Mouse (Mus musculus) kidney, postnatal 10 days (tissue): ENCODE data around the gene Pisd.
A peak's percentile ranks its signal among the peaks of the same experiment; 100 is the strongest.
"Not testable (repeated sequence)": the region's sequence is repeated elsewhere in the genome, so short reads cannot be mapped to it uniquely, and the experiment has no call there.

Experiments
- DNase-seq: peaks from one replicate; pipeline ENCODE4 v3.0.0; 2021; ENCODE audit warnings: mixed read lengths

Pisd gene

GRCm38 (mm10) chr5:32785313-32785915, at the start of gene Pisd:
Gene Pisd (minus strand): TSS chr5:32785646.
- DNase-seq: peak; percentile 97

- no peak for DNase-seq
These were observed 49.1 kb upstream of the Pisd start for GRCm38 (mm10) chr5:32834497-32834896.

DNA sequence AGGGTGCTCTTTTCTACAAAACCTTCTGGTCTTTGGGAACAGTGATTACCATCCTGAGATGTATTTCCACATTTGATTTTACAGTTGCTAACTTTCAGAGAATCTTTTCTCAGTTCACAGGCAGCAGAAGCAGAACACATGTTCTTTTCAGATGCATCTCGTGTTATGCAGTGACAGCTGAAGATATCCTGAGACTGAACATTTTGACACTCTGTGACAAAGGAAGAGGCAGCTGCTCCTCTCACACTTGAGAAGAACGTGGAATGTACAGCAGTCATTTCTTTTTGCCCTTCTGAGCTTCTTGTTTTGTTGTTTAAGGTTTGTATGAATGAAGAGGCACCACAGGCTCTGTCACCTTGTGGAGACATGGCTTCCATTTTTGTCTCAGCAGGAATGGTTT, 44.6 kb upstream of the Pisd start:
- no peak for DNase-seq

DNA sequence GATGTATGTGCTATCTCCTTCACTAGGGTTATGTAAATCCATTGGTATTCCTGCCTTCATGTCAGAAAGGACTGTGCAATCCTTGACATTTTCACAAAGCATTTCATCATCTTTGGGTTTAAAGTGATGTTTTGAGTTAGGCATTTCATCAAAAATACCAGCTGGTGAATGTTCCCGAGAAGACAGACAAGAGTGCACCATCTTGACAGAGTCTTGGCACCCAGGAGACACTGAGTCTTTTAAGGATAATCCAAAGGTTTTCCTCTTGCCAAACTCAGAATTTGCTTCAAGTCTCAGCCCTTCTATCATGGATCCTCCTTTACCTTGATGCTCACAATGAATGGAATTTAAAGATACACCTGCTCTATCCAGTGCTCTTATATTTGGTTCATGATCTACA, 43.3 kb upstream of the Pisd start:
- DNase-seq: not testable (repeated sequence)

- DNase-seq: no peak
These were observed 41.6 kb upstream of the Pisd start, which contains the start of gene Gm20671 for GRCm38 (mm10) chr5:32827009-32827408. Gene Gm20671 (minus strand): TSS chr5:32827109.

DNA sequence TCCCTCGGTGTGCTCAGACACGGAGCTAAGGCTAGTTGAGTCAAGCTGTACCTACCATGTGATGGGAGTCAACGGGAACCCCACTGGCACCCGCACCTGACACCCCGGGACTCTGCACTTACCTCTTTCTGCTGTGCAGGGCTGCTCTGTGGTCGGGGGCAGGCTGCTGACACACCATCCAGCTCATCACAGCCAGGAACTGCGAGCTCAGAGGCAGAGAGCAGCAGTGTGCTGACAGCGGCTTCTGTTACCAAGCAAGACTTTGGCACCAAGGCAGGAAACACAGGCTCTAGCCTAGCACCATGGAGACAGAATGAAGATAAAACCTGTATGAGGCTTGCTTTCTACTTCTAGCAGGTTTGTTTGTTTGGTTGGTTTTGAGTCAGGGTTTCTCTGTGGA, 35.0 kb upstream of the Pisd start:
- DNase-seq: no peak

GRCm38 (mm10) chr5:32815396-32815795, 29.9 kb upstream of the Pisd start:
- DNase-seq: no peak

- not testable (repeated sequence) for DNase-seq
These were observed 1.0 kb upstream of the Pisd start for GRCm38 (mm10) chr5:32786454-32786853.

DNA sequence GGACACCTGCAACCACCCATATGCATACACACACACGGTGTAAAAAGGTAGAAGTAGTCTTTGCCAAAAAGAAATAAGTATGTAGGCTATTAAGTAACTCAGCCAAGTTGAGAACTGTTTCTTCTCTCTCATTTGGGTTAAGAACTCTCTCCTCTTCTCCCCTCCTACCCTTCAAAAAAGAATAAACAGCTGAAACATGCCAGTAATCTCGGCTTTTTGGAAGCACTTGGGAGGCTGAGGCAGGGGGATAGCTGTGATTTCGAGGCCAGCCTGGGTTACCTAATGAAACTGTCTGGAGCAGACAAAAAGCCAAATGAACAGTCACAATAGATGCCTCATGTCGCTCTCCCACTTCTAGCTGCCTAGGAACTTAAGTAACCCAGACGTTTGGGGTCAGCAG, 720 bp downstream of the Pisd start:
- no peak for DNase-seq

DNA sequence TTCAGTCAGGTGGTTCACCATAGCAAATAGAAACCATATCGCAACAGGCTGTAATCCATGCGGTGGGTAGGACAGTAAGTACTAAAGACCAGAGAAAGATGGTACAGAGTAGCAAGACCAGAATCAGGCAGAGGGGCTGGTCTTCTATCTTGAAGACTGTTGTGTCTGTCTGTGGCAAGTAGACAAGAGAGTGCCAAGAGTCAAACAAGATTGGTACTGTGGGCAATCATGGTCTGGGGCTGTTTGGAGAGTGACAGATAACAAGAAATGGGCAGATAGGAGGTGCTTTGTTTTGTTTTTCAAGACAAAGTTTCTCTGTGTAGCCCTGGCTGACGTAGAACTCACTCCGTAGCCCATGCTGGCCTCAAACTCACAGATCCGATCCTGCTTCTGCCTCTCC, 3.9 kb downstream of the Pisd start:
- DNase-seq: no peak

DNA sequence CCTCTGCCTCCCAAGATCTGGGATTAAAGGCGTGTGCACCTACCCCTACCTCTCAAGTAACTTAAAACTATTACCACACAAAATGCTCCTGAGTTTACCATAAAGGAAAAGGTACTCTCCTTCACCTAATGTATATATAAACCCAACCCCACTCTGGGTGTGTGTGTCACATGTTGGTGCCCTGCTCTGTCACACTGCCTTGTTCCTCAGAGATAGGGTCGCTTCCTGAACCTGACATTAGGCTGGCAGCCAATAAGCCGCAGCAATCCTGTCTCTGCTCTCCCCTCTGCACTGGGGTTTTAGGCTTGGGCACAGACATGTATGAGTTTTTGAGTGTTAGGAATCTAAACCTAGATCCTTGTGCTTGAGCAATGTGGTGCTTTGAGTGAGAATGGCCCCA, 7.3 kb downstream of the Pisd start:
- no peak for DNase-seq

- DNase-seq: no peak
These were observed 13.1 kb downstream of the Pisd start for GRCm38 (mm10) chr5:32772361-32772760.

- DNase-seq: no peak
These were observed 17.6 kb downstream of the Pisd start for GRCm38 (mm10) chr5:32767636-32768373.

GRCm38 (mm10) chr5:32767004-32767403, 18.4 kb downstream of the Pisd start:
- no peak for DNase-seq

DNA sequence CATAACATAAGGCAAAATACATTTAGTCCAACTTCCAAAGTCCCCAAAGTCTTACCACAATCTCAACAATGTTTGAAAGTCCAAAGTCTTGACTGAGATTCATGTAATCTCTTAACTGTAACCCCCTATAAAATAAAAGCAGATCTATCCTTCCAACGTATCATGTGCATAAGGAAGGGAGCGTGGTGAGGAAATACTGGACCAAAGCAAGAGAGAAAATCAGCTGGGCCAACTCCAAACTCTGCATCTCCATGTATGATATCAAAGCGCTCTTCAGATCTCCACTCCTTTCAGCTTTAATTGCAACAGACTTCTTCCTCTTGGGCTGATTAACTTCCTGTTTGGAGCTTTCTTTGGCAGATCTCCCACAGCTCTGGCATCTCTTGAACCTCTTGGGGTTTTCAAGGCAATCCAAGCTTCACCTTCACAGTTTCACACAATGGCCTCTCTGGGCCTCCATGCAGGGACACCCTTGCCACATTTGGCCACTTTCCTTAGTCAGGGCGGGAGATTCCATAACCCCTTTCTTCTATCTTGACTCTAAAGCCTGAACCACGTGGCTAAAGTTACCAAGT, 23.8 kb downstream of the Pisd start:
- peak; percentile 41 for DNase-seq

DNA sequence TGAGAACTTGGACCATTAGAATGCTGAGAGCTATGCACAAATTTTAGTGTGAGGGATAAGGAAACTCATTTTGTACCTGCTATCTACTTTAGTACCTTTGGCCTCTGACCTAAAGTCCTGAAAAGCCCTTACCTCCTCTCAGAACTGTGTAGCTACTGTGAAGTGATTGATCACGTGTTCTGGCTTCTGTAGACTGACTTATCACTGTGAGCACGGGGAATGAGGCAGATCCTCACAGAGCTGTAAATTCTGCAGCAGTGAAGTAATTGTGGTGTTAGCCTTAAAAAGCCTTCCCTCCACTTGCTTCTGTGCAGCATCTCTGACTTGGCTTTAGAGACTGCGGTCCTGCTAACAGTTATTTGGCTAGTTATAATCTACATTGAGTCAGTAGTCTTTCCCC, 24.7 kb downstream of the Pisd start:
- no peak for DNase-seq

DNA sequence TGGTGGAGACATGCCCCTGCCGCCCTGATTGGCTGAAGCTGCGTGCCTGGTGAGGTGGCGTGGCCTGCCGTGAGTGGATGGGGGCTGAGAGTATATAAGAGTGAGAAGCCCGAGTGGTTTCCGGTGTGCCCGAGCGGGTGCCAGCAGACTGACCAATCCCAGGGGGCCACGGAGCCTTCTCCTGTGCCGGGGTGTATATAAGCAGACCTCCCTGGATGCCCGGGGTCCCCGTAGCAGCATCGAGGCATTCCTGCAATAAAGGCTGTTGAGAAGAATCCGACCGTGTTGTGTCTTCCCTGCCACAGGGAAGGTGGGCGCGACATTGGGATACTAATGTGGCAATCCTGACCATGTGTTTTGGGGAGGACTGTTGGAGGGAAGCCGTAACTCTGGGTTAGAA, 25.1 kb downstream of the Pisd start:
- not testable (repeated sequence) for DNase-seq

DNA sequence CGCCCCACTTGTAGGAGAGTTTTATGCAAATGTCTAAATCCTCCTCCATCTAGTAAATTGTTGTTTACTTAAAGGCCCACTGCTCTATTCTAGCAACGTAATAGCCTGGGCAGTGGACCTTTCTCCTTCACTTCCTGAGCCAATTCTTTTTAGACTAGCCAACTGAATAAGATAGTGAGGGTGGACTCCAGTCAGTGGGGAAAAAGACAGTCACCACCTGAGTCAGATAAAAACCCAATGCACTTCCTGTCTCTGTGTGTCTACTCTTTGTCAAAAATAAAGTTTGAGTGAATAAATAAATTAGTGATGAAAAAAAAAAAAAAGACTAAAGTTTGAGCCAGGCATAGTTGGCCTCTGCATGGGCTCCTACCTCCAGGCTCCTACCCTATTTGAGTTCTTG, 25.8 kb downstream of the Pisd start:
- DNase-seq: no peak

GRCm38 (mm10) chr5:32756141-32756540, 29.3 kb downstream of the Pisd start:
- no peak for DNase-seq

DNA sequence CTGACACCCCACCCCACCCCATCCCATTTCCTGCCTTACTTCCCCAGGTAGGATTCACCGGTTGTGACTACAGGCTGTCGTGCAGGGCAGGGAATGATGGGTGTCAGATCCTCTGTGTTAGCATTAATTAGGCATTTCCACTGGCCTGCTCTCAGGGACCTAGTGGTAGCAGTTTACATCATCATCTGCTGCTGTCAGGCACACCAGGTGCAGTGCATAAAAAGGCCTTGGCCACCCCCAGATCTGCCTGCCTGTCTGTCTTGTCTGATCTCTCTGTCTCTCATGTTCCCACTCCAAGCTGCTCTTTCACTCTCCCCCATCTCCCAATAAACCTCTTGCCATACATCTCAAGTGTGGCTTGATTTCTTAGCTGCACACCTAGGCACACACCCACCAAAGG, 33.7 kb downstream of the Pisd start:
- no peak for DNase-seq

DNA sequence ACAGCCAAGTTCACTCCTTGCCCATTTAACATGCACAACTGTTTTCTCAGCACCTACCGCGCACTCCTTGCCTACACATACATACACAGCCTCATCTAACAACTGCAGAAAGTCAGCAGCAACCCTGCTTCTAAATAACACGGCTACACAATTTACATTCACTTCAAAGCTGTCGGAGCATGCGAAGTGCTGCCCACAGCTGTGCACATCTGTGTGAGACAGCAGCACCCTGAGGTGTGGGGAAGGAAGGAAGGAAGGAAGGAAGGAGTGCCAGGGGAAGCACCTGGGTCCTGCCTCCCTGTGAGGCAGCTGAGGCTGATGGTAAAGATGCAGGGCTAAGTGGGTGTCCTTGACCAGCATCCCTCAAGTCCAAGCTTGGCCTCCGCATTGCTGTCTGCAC, 36.5 kb downstream of the Pisd start:
- DNase-seq: no peak

- DNase-seq: peak; percentile 70
These were observed 37.6 kb downstream of the Pisd start for GRCm38 (mm10) chr5:32747650-32748375.
